Mouse (Mus musculus): ENCODE results near the gene Fez2. TPM values are rescaled to one million over a fixed set of nuclear protein-coding genes. Genes with fewer than 3 reads are reported as not detected.

Fez2 gene
- polyA plus RNA-seq, 1 experiment, result 7.1 TPM

GRCm38 (mm10) chr17:78408386-78408785, 9.6 kb downstream of the Fez2 start:
- Histone ChIP-seq H3K4me1 (ENCODE audit: control insufficient read depth, insufficient read depth, low read length) (no peaks in the 10 kb centered on the region; the same call in none of the 2 replicates), H3K27me3 (ENCODE audit: control insufficient read depth, insufficient read depth, low read length) (no peaks in the 10 kb centered on the region), H3K36me3 (ENCODE audit: control insufficient read depth, insufficient read depth, low read length) (no peaks in the 10 kb centered on the region), H3K27ac (ENCODE audit: control insufficient read depth, insufficient read depth, low read depth, low read length) (no peak overlapping the region), H3K4me3 (ENCODE audit: control insufficient read depth, low read depth, low read length) (no peak overlapping the region)
- TF ChIP-seq POLR2A (IDR thresholded peaks at IDR 0.05; ENCODE audit: control insufficient read depth, low read depth, low read length) (no peak), CTCF (IDR thresholded peaks at IDR 0.05; ENCODE audit: control insufficient read depth, insufficient read depth, insufficient replicate concordance, low read depth, low read length) (no peak)

DNA sequence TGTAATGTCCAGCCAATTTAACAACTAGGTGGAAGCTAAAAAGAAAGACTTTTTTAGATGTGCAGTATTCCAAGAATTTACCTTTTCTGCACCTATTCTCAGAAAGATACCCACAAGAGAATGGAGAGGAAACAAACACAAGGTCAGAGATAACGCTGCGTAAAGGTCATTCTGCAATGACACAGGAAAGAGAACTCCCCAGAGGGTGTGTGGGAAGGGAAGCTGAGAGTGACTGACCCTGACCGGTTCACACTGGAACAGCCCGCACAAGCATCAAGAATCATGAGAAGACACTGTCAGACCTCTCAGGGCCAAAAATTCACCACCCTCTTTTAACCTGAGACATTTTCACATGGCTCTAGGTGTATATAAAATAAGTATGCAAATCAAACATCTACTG, 10.4 kb downstream of the Fez2 start:
- no peaks in the 10 kb centered on the region; the same call in none of the 2 replicates for H3K4me1 ChIP-seq (ENCODE audit: control insufficient read depth, insufficient read depth, low read length)
- H3K27me3 ChIP-seq (ENCODE audit: control insufficient read depth, insufficient read depth, low read length), result no peaks in the 10 kb centered on the region
- no peak overlapping the region for H3K4me3 ChIP-seq (ENCODE audit: control insufficient read depth, low read depth, low read length)
- no peaks in the 10 kb centered on the region for H3K36me3 ChIP-seq (ENCODE audit: control insufficient read depth, insufficient read depth, low read length)
- H3K27ac ChIP-seq (ENCODE audit: control insufficient read depth, insufficient read depth, low read depth, low read length), result no peak overlapping the region
- no peak for TF ChIP-seq POLR2A (IDR thresholded peaks at IDR 0.05; ENCODE audit: control insufficient read depth, low read depth, low read length)
- no peak for TF ChIP-seq CTCF (IDR thresholded peaks at IDR 0.05; ENCODE audit: control insufficient read depth, insufficient read depth, insufficient replicate concordance, low read depth, low read length)

GRCm38 (mm10) chr17:78406854-78407253, 11.1 kb downstream of the Fez2 start:
- H3K36me3 ChIP-seq (ENCODE audit: control insufficient read depth, insufficient read depth, low read length), result no peaks in the 10 kb centered on the region
- H3K4me3 ChIP-seq (ENCODE audit: control insufficient read depth, low read depth, low read length), result no peak overlapping the region
- 0 out of 2 replicates have a peak overlapping the region, but pooled peaks have one; percentile 45 for H3K27ac ChIP-seq (ENCODE audit: control insufficient read depth, insufficient read depth, low read depth, low read length)
- TF ChIP-seq POLR2A (IDR thresholded peaks at IDR 0.05; ENCODE audit: control insufficient read depth, low read depth, low read length), result no peak
- no peak for TF ChIP-seq CTCF (IDR thresholded peaks at IDR 0.05; ENCODE audit: control insufficient read depth, insufficient read depth, insufficient replicate concordance, low read depth, low read length)
- no peaks in the 10 kb centered on the region; the same call in none of the 2 replicates for H3K4me1 ChIP-seq (ENCODE audit: control insufficient read depth, insufficient read depth, low read length)
- H3K27me3 ChIP-seq (ENCODE audit: control insufficient read depth, insufficient read depth, low read length), result no peaks in the 10 kb centered on the region

- TF ChIP-seq CTCF (IDR thresholded peaks at IDR 0.05; ENCODE audit: control insufficient read depth, insufficient read depth, insufficient replicate concordance, low read depth, low read length) (no peak), POLR2A (IDR thresholded peaks at IDR 0.05; ENCODE audit: control insufficient read depth, low read depth, low read length) (no peak)
- no peak overlapping the region for H3K4me3 ChIP-seq (ENCODE audit: control insufficient read depth, low read depth, low read length)
- no peaks in the 10 kb centered on the region for H3K36me3 ChIP-seq (ENCODE audit: control insufficient read depth, insufficient read depth, low read length)
- H3K4me1 ChIP-seq (ENCODE audit: control insufficient read depth, insufficient read depth, low read length), result no peaks in the 10 kb centered on the region; the same call in 1 of the 2 replicates
- H3K27ac ChIP-seq (ENCODE audit: control insufficient read depth, insufficient read depth, low read depth, low read length), result no peak overlapping the region
- no peaks in the 10 kb centered on the region for H3K27me3 ChIP-seq (ENCODE audit: control insufficient read depth, insufficient read depth, low read length)
Measured at GRCm38 (mm10) chr17:78405336-78405735, 12.6 kb downstream of the Fez2 start.

DNA sequence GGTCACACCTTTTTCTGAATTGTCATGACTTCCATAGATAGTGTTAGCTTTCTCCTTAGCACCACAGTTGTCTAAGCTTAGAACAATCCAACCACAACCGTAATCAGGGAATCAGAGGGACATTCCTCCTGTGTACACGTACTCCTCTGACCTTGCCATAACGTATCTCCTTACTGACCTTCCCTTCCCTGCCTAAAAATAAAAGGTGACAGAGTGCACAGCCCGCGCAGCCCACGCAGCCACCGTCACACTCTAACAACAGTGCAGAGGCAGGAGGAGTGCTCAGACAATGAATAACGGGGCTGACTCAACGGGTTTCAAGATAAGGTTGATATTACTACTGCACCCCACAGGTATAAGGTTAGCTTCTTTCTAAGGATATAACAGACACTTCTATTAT, 14.1 kb downstream of the Fez2 start:
- Histone ChIP-seq H3K27ac (ENCODE audit: control insufficient read depth, insufficient read depth, low read depth, low read length) (no peak overlapping the region), H3K27me3 (ENCODE audit: control insufficient read depth, insufficient read depth, low read length) (no peaks in the 10 kb centered on the region), H3K36me3 (ENCODE audit: control insufficient read depth, insufficient read depth, low read length) (no peaks in the 10 kb centered on the region), H3K4me1 (ENCODE audit: control insufficient read depth, insufficient read depth, low read length) (no peaks in the 10 kb centered on the region; the same call in 1 of the 2 replicates), H3K4me3 (ENCODE audit: control insufficient read depth, low read depth, low read length) (no peak overlapping the region)
- no peak for TF ChIP-seq POLR2A (IDR thresholded peaks at IDR 0.05; ENCODE audit: control insufficient read depth, low read depth, low read length)
- no peak for TF ChIP-seq CTCF (IDR thresholded peaks at IDR 0.05; ENCODE audit: control insufficient read depth, insufficient read depth, insufficient replicate concordance, low read depth, low read length)

- H3K27ac ChIP-seq (ENCODE audit: control insufficient read depth, insufficient read depth, low read depth, low read length), result no peak overlapping the region
- no peaks in the 10 kb centered on the region for H3K27me3 ChIP-seq (ENCODE audit: control insufficient read depth, insufficient read depth, low read length)
- TF ChIP-seq POLR2A (IDR thresholded peaks at IDR 0.05; ENCODE audit: control insufficient read depth, low read depth, low read length) (no peak), CTCF (IDR thresholded peaks at IDR 0.05; ENCODE audit: control insufficient read depth, insufficient read depth, insufficient replicate concordance, low read depth, low read length) (no peak)
- H3K36me3 ChIP-seq (ENCODE audit: control insufficient read depth, insufficient read depth, low read length), result no peaks in the 10 kb centered on the region
- H3K4me3 ChIP-seq (ENCODE audit: control insufficient read depth, low read depth, low read length), result no peak overlapping the region
- no peaks in the 10 kb centered on the region; the same call in 1 of the 2 replicates for H3K4me1 ChIP-seq (ENCODE audit: control insufficient read depth, insufficient read depth, low read length)
Measured at GRCm38 (mm10) chr17:78403229-78403628, 14.7 kb downstream of the Fez2 start.

- no peak overlapping the region for H3K4me3 ChIP-seq (ENCODE audit: control insufficient read depth, low read depth, low read length)
Measured at GRCm38 (mm10) chr17:78402174-78402573, 15.8 kb downstream of the Fez2 start.

More at GRCm38 (mm10) chr17:78402174-78402573, 15.8 kb downstream of the Fez2 start:
- no peaks in the 10 kb centered on the region for H3K36me3 ChIP-seq (ENCODE audit: control insufficient read depth, insufficient read depth, low read length)
- no peak overlapping the region for H3K27ac ChIP-seq (ENCODE audit: control insufficient read depth, insufficient read depth, low read depth, low read length)
- no peaks in the 10 kb centered on the region; the same call in 1 of the 2 replicates for H3K4me1 ChIP-seq (ENCODE audit: control insufficient read depth, insufficient read depth, low read length)
- TF ChIP-seq CTCF (IDR thresholded peaks at IDR 0.05; ENCODE audit: control insufficient read depth, insufficient read depth, insufficient replicate concordance, low read depth, low read length) (no peak), POLR2A (IDR thresholded peaks at IDR 0.05; ENCODE audit: control insufficient read depth, low read depth, low read length) (no peak)
- no peaks in the 10 kb centered on the region for H3K27me3 ChIP-seq (ENCODE audit: control insufficient read depth, insufficient read depth, low read length)
